Mouse (Mus musculus) gastrocnemius, postnatal 4 days (tissue): ENCODE data around the gene Mup3. TPM values are rescaled to one million over a fixed set of nuclear protein-coding genes. Genes with fewer than 3 reads are reported as not detected.
A peak's percentile ranks its signal among the peaks of the same experiment; 100 is the strongest.
"Not testable (repeated sequence)": the region's sequence is repeated elsewhere in the genome, so short reads cannot be mapped to it uniquely, and the experiment has no call there.

Experiments
- DNase-seq, 2 experiments: peaks; one replicate each; pipeline ENCODE4 v3.0.0; 2021 to 2022; ENCODE audit warnings: low spot score in 2 of 2, mixed read lengths in 2 of 2
- long read RNA-seq, 2 experiments: library from polyadenylated mRNA; stranded (forward); transcript quantifications; one replicate each; pipeline ENCODE4 v2.0.0; 2021
- total RNA-seq, 2 experiments: library from RNA; stranded (reverse); gene quantifications; 2 replicates each; pipeline ENCODE4 v1.2.3; 2021

Mup3 gene
- total RNA-seq: not detected
- long read RNA-seq, experiment 1: 0 reads
- long read RNA-seq, experiment 2: 0 reads

- DNase-seq: no peak
These were observed at the start of gene Mup3 for GRCm38 (mm10) chr4:62087241-62087640. Gene Mup3 (minus strand): TSS chr4:62087342.

GRCm38 (mm10) chr4:62133706-62134105, 46.6 kb upstream of the Mup3 start:
- peak in 1 of 2 experiments; percentile 39 for DNase-seq

- not testable (repeated sequence) for DNase-seq
These were observed 16.2 kb upstream of the Mup3 start for GRCm38 (mm10) chr4:62103366-62103765.

GRCm38 (mm10) chr4:62087953-62088352, 811 bp upstream of the Mup3 start:
- DNase-seq: no peak

- no peak for DNase-seq
These were observed 4.4 kb downstream of the Mup3 start for GRCm38 (mm10) chr4:62082755-62083154.

GRCm38 (mm10) chr4:62075126-62075525, 12.0 kb downstream of the Mup3 start:
- no peak for DNase-seq

GRCm38 (mm10) chr4:62054780-62055179, 32.4 kb downstream of the Mup3 start:
- not testable (repeated sequence) for DNase-seq

GRCm38 (mm10) chr4:62054058-62054457, 33.1 kb downstream of the Mup3 start, which contains the start of gene Mup20:
Gene Mup20 (minus strand): TSS chr4:62054158.
- not testable (repeated sequence) for DNase-seq

Other genes with a start within 250 kb of the Mup3 start
- gene Mup20, start 33.2 kb downstream of the Mup3 start, total RNA-seq: not detected
- not detected for gene Mup21, start 63.5 kb upstream of the Mup3 start, total RNA-seq
- 1 to 10 TPM; 5.2 to 5.3 TPM for gene Zfp37, start 143.7 kb upstream of the Mup3 start, total RNA-seq
- gene Slc31a2, start 175.2 kb upstream of the Mup3 start, total RNA-seq: 10 to 100 TPM in 1 of 2 experiments, 1 to 10 TPM in 1; 9.5 to 12.3 TPM